Mouse (Mus musculus): ENCODE measurements around the gene Snrpa.

The Snrpa gene

GRCm38 (mm10) chr7:27165696-27166095, 30.4 kb downstream of the Snrpa start:
- no peak for DNase-seq

- peak; percentile 65 for DNase-seq
Observed at GRCm38 (mm10) chr7:27165007-27165655, 30.9 kb downstream of the Snrpa start.

DNA sequence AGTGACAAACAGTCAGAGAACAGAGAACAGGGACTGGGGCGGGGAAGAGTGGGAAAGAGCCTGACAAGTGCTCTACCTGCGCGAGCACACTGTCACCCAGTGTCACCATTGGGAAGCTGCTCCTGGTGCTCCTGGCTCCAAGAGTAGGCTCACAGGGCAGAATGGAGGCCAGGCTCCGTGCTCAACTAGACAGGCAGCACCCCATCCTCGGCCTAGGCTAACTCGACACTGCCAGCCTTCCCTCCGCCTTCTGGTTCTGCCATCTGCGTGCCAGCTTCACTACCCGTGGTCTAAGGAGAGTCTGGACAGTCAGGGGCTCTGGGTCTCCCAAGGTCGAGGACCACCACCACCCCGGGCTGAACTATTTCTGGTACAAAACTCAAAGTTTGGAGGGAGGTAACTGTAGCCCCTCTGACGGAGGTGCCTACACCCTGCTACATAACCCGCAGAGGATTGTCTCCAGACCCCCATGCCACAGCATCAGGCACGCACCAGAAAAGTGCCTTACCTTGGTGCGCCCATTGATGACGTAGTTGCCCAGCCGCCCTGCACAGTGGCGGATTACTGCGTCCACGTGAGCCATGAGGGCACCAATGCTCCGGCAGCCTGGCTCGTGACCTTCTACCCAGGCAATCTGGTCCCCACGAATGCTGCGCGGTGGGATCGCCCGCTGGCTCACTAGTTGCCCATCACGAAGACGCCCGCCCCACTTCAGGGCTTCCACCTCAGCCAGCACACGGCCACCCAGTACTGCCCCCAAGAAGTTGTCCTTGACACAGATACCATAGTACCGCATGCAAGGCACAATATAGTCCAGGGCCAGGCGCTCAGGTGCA, 31.7 kb downstream of the Snrpa start:
- no peak for DNase-seq

GRCm38 (mm10) chr7:27163450-27163805, 32.6 kb downstream of the Snrpa start:
- DNase-seq, result no peak

DNA sequence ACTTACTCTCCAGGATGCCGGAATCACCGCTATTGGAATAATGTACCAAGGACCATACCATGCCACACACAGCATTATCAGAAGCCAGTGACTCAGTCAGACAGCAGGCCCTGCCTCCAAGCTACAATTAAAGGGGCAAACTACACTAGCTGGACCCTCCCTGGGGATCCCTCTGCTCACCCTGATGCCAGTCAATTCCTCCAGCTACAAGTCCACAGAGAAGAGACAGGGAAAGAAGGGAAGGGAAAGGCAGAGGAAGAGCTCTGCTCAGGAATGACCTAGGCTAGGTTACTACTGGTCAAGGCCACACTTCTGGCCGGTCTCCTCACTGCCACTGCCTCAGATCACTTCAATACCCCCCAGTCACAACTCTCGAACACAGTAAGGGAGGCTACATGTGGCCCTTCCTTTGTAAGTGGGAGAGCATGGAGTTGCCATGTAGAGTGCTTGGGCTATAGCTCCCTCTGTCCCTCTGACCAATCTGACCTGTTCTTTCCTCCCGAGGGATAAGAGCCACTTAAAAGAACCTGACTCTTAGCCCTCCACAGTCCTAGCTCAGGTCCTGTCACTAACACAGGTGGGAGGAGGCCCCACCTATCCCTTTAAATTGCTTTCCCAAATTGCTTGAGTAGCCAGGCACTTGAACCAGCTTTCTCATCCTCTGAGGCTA, 33.2 kb downstream of the Snrpa start:
- DNase-seq, result no peak

- no peak for DNase-seq
Observed at GRCm38 (mm10) chr7:27161744-27162143, 34.3 kb downstream of the Snrpa start.

DNA sequence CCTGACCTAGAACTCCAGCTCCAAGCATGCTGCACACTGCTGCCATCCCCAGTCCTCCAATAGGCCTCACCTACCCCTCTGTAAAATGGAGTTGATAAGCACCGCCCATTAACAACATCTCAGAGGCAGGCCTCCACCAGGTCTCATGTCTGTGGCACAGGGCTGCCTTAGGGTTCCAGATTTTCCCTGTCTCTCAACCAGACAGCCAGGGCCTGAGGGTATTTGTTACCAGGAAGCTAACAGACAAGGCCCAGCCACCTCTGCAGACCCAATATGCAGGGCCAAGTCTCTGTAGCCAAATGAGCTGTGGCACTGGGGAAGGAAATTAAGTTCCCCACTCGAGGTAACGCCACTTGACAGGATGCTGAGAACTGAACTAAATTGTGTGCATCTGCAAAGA, 35.1 kb downstream of the Snrpa start:
- no peak for DNase-seq

DNA sequence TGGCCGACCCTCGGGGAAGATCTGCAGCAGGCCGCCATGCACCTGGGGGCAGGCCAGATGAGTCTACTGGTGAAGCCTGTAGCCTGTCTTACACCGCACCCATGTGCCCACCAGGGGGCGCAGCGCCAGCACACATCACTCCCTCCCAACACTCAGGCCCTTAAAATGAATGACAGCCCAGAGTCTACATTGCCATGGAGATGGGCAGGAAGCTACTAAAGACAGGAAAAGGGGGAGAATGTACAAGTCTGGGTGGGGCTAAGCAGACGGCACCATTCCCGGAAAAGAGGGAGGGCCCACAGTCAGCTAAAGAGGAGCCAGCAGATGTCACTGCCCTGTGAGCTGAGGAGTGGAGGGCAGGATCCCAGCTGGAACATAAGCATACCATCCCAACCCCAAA, 36.2 kb downstream of the Snrpa start:
- peak; percentile 94 for DNase-seq

GRCm38 (mm10) chr7:27159256-27159655, 36.8 kb downstream of the Snrpa start:
- DNase-seq, result no peak

DNA sequence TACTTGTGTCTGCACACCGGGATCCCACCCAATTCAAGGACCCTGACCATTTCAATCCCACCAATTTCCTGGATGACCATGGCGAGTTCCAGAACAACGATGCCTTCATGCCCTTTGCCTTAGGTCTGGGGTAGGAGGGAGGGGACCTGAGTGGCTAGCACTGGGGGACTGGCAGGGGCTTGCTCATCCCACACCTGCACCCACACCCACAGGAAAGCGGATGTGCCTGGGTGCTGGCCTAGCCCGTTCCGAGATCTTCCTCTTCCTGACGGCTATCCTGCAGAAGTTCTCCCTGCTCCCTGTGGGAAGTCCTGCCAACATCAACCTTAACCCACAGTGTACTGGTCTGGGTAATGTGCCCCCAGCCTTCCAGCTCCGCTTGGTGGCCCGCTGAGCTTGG, 37.9 kb downstream of the Snrpa start:
- no peak for DNase-seq

DNA sequence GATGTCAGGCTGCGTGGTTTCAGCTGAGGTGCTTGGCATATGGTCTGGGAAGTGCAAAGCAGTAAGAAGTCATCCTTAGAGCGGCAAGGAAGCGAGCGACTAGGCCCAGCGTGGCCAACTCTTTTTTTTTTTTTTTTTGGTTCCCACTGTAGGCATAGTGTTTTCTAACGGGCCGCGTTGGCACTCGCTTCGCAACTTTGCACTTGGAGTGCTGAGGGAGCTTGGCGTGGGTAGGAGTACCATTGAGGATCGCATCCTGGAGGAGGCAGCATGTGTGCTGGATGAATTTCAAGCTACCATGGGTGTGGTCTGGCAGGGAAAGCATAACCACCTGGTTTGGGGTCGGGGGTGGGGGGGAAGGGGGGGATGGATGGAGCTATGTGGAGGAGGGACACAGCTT, 40.1 kb downstream of the Snrpa start:
- no peak for DNase-seq

- no peak for DNase-seq
Observed at GRCm38 (mm10) chr7:27153205-27153764, 42.8 kb downstream of the Snrpa start, which contains the start of gene Cyp2t4. Gene Cyp2t4 (plus strand): TSS chr7:27153714.

Measured in layer of hippocampus, adult 9-11 months (tissue).